Mouse (Mus musculus): ENCODE results near the gene Gbgt1. TPM values are rescaled to one million over a fixed set of nuclear protein-coding genes. Genes with fewer than 3 reads are reported as not detected.

Gene Gbgt1
- 1.0 and 1.2 TPM in 2 replicates for polyA plus RNA-seq (2016; fragmentation: Nextera tagmentation; extraction: Ambion mirVana)

GRCm38 (mm10) chr2:28496671-28497070 is at the start of gene Gbgt1:
Gene Gbgt1, plus strand, starts transcription at chr2:28496891.
- Histone ChIP-seq H3K4me1 (no peaks in the 10 kb centered on the region), H3K36me3 (no peaks in the 10 kb centered on the region), H3K27me3 (no peaks in the 10 kb centered on the region), H3K9me3 (no peaks in the 10 kb centered on the region), H3K4me3 (no peak within 1 kb of the TSS), H3K4me2 (replicated peaks) (no peak within 1 kb of the TSS), H3K9ac (replicated peaks) (no peak within 1 kb of the TSS), H3K27ac (replicated peaks) (no peak within 1 kb of the TSS)
- ATAC-seq (ENCODE audit: low FRiP score, low read depth): no peak
- 71% methylated on average over 5 of the region's 5 CpGs for WGBS

GRCm38 (mm10) chr2:28447315-28447670 is 49.4 kb upstream of the Gbgt1 start:
- peak overlapping the region; percentile 75 for H3K4me3 ChIP-seq
- peak overlapping the region; percentile 78 for H3K9ac ChIP-seq (replicated peaks)
- H3K27me3 ChIP-seq: peaks cover 10% of the 10 kb centered on the region
- no peaks in the 10 kb centered on the region for H3K9me3 ChIP-seq
- H3K27ac ChIP-seq (replicated peaks): peak overlapping the region; percentile 31; the same call in 1 of the 2 replicates
- H3K4me2 ChIP-seq (replicated peaks): peak overlapping the region; percentile 91
- H3K36me3 ChIP-seq: peaks cover 17% of the 10 kb centered on the region
- H3K4me1 ChIP-seq: peaks cover 20% of the 10 kb centered on the region
- ATAC-seq (ENCODE audit: low FRiP score, low read depth): peak; percentile 34; the same call in 1 of the 2 replicates
- WGBS: 11% methylated on average over 11 of the region's 11 CpGs

- Histone ChIP-seq H3K4me1 (peaks cover 11% of the 10 kb centered on the region), H3K9me3 (no peaks in the 10 kb centered on the region), H3K4me3 (no peak overlapping the region), H3K4me2 (replicated peaks) (no peak overlapping the region), H3K36me3 (peaks cover 24% of the 10 kb centered on the region), H3K27ac (replicated peaks) (no peak overlapping the region), H3K9ac (replicated peaks) (no peak overlapping the region), H3K27me3 (no peaks in the 10 kb centered on the region; the same call in 1 of the 2 replicates)
- WGBS: 89% methylated on average over 11 of the region's 11 CpGs
- ATAC-seq (ENCODE audit: low FRiP score, low read depth): no peak
Measured at GRCm38 (mm10) chr2:28451663-28452062, 45.0 kb upstream of the Gbgt1 start.

DNA sequence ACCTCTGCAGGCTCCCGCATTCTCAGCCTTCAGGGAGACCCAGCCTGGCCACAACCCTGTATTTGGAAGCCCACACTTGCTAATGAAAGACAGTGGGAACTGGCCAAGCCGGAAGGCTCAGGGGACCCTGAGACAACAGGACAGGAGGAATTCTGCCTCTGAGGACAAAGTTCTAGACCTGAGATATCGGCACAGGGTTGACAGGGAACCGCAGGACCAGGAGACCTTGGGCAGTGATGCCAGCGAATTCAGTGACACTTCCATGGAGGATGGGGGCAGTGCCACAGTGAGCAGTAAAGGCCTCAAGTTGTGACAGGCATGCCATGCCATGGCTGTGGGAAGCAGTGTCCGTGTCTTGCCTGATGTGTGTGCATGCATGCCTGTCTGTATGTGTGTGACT is 43.2 kb upstream of the Gbgt1 start:
- no peak for ATAC-seq (ENCODE audit: low FRiP score, low read depth)
- H3K4me3 ChIP-seq: no peak overlapping the region
- H3K9me3 ChIP-seq: no peaks in the 10 kb centered on the region
- peaks cover 24% of the 10 kb centered on the region for H3K36me3 ChIP-seq
- no peak overlapping the region for H3K4me2 ChIP-seq (replicated peaks)
- H3K27ac ChIP-seq (replicated peaks): no peak overlapping the region
- 90% methylated on average over 6 of the region's 6 CpGs for WGBS
- no peaks in the 10 kb centered on the region for H3K4me1 ChIP-seq
- H3K9ac ChIP-seq (replicated peaks): no peak overlapping the region
- no peaks in the 10 kb centered on the region for H3K27me3 ChIP-seq

DNA sequence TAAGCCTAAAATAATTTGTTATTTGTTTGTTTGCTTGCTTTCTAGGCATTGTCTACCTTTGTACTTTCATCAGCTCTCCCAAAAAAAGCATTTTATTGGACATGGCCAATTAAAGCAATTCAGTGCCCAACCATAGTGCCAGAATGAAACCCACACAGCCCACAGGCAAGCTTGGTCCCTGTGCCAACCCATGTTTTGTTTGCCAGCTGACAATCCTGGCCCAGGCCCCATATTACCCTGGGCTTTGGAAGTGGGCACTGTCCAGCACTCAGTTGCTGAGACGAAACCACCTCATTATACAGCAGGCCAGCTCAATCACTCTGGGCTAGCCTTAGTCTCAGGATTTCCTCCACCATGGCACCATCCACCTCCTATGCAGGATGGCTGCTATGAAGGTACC is 40.1 kb upstream of the Gbgt1 start:
- Histone ChIP-seq H3K4me2 (replicated peaks) (no peak overlapping the region), H3K27me3 (no peaks in the 10 kb centered on the region), H3K4me1 (no peaks in the 10 kb centered on the region), H3K4me3 (no peak overlapping the region), H3K9ac (replicated peaks) (no peak overlapping the region), H3K9me3 (no peaks in the 10 kb centered on the region), H3K27ac (replicated peaks) (no peak overlapping the region), H3K36me3 (peaks cover 14% of the 10 kb centered on the region)
- ATAC-seq (ENCODE audit: low FRiP score, low read depth): no peak
- WGBS: 65% methylated on average over 1 of the region's 1 CpGs

DNA sequence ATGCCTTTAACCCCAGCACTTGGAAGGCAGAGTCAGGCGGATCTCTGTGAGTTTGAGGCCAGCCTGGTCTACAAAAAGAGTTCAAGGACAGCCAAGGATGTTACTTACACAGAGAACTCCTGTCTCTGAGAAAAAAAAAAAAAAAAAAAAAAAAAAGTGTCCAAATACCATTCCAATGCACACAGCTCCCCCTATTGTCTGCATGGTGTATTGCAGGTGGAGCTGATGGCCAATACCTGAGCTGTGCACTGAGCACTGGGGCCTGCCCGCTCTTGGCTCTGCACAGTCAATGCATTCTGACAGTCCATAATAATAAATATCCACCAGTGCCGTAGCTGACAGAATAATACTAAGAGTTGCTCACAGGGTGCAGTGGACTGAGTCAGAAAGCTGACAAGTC is 32.8 kb upstream of the Gbgt1 start:
- Histone ChIP-seq H3K27me3 (peaks cover 16% of the 10 kb centered on the region), H3K4me3 (no peak overlapping the region), H3K4me1 (peaks cover 22% of the 10 kb centered on the region), H3K4me2 (replicated peaks) (no peak overlapping the region), H3K36me3 (0 out of 2 replicates have a peak, but pooled peaks cover 2% of the 10 kb centered on the region), H3K9me3 (no peaks in the 10 kb centered on the region), H3K27ac (replicated peaks) (no peak overlapping the region), H3K9ac (replicated peaks) (no peak overlapping the region)
- no peak for ATAC-seq (ENCODE audit: low FRiP score, low read depth)
- 47% methylated on average over 3 of the region's 3 CpGs for WGBS

DNA sequence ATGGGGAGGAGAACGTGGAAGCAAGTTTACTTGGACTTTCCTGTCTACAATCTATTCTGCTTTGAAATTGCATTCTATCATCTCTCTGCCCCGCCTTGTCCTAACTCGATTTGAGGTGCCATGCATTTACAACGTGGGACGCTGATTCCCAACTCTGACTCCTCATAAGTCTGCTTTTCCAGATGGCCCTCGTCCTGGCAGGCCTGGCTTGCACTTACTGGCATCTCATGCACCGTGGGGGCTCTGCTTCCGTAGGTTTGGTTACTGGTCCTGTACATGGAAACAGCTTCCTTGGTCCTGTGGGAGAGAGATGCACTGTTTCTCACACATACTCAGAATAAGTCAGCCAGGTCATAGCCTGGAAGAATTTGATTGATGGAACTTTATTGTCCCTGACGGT is 31.8 kb upstream of the Gbgt1 start:
- no peak for ATAC-seq (ENCODE audit: low FRiP score, low read depth)
- no peak overlapping the region for H3K27ac ChIP-seq (replicated peaks)
- no peak overlapping the region for H3K4me3 ChIP-seq
- no peak overlapping the region for H3K9ac ChIP-seq (replicated peaks)
- 79% methylated on average over 9 of the region's 9 CpGs for WGBS
- H3K4me1 ChIP-seq: peaks cover 22% of the 10 kb centered on the region
- H3K4me2 ChIP-seq (replicated peaks): no peak overlapping the region
- H3K9me3 ChIP-seq: no peaks in the 10 kb centered on the region
- peaks cover 12% of the 10 kb centered on the region for H3K36me3 ChIP-seq
- H3K27me3 ChIP-seq: peaks cover 16% of the 10 kb centered on the region

DNA sequence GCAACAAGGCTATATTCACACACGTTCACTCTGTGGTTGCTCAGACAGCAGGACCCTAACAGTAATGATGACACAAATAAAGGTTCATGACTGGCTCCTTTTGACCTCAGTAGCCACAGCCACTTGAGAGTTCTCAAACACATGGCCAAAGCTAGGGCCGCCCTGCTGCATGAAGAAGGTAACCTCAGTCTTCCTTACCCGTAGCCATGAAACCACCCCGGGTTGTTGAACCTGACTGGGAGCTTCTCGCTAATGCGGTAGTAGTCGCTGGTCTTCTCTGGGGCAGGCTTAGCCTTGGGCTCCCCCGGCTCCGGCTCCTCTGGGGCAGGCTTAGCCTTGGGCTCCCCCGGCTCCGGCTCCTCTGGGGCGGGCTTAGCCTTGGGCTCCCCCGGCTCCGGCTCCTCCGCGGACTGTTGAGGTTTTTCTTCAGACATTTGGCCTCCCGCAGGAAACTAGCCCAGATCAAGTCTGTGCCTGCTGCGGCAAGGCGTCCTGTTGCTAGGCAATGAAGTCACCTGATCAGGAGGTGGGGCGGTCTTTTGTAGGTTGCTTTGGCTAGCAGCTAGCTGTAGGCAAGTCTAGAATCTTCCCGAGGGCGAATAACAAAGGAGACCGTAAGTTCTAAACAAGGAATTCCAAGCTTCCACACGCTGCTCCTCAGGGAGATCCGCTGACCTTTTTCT is 30.7 kb upstream of the Gbgt1 start, which contains the start of gene 1700007K13Rik:
Gene 1700007K13Rik, minus strand, starts transcription at position 497 of the 683 bp plus-strand sequence.
- peak within 1 kb of the TSS; percentile 27 for H3K4me3 ChIP-seq
- peak within 1 kb of the TSS; percentile 56 for H3K4me2 ChIP-seq (replicated peaks)
- 4% methylated on average over 25 of the region's 25 CpGs for WGBS
- H3K9me3 ChIP-seq: no peaks in the 10 kb centered on the region
- ATAC-seq (ENCODE audit: low FRiP score, low read depth): peak; percentile 48; the same call in 1 of the 2 replicates
- peaks cover 23% of the 10 kb centered on the region for H3K36me3 ChIP-seq
- no peak within 1 kb of the TSS for H3K27ac ChIP-seq (replicated peaks)
- peak within 1 kb of the TSS; percentile 41; the same call in 1 of the 2 replicates for H3K9ac ChIP-seq (replicated peaks)
- peaks cover 22% of the 10 kb centered on the region for H3K4me1 ChIP-seq
- H3K27me3 ChIP-seq: peaks cover 16% of the 10 kb centered on the region

- H3K36me3 ChIP-seq: peaks cover 43% of the 10 kb centered on the region
- H3K4me2 ChIP-seq (replicated peaks): peak within 1 kb of the TSS; percentile 83
- ATAC-seq (ENCODE audit: low FRiP score, low read depth): peak; percentile 88
- H3K27me3 ChIP-seq: peaks cover 16% of the 10 kb centered on the region
- peaks cover 22% of the 10 kb centered on the region for H3K4me1 ChIP-seq
- WGBS: under 1% methylated on average over 51 of the region's 52 CpGs
- H3K27ac ChIP-seq (replicated peaks): no peak within 1 kb of the TSS
- peak within 1 kb of the TSS; percentile 90 for H3K9ac ChIP-seq (replicated peaks)
- no peaks in the 10 kb centered on the region; the same call in 1 of the 2 replicates for H3K9me3 ChIP-seq
- H3K4me3 ChIP-seq: peak within 1 kb of the TSS; percentile 75
Measured at GRCm38 (mm10) chr2:28467860-28468485, 28.7 kb upstream of the Gbgt1 start, which contains the start of gene Mrps2. Gene Mrps2, plus strand, starts transcription at chr2:28468066.

GRCm38 (mm10) chr2:28468486-28469225 is 28.0 kb upstream of the Gbgt1 start:
- no peak overlapping the region for H3K27ac ChIP-seq (replicated peaks)
- peak overlapping the region; percentile 75 for H3K4me3 ChIP-seq
- WGBS: 54% methylated on average over 18 of the region's 18 CpGs
- H3K36me3 ChIP-seq: peaks cover 46% of the 10 kb centered on the region
- peak overlapping the region; percentile 83 for H3K4me2 ChIP-seq (replicated peaks)
- no peak for ATAC-seq (ENCODE audit: low FRiP score, low read depth)
- peaks cover 16% of the 10 kb centered on the region for H3K27me3 ChIP-seq
- H3K4me1 ChIP-seq: peaks cover 22% of the 10 kb centered on the region
- no peaks in the 10 kb centered on the region; the same call in 1 of the 2 replicates for H3K9me3 ChIP-seq
- H3K9ac ChIP-seq (replicated peaks): peak overlapping the region; percentile 90

DNA sequence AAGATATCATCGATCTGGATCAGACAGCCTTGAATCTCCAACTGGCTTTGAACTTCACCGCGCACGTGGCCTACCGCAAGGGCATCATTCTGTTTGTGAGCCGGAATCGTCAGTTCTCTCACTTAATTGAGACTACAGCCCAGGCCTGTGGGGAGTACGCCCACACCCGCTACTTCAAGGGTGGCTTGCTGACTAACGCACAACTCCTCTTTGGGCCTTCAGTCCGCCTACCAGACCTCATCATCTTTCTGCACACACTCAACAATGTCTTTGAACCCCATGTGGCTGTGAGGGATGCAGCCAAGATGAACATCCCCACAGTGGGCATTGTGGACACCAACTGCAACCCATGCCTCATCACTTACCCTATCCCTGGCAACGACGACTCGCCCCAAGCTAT is 27.2 kb upstream of the Gbgt1 start:
- no peak overlapping the region for H3K27ac ChIP-seq (replicated peaks)
- no peak overlapping the region for H3K4me3 ChIP-seq
- peaks cover 46% of the 10 kb centered on the region for H3K36me3 ChIP-seq

More for the DNA sequence above, 27.2 kb upstream of the Gbgt1 start:
- peaks cover 22% of the 10 kb centered on the region for H3K4me1 ChIP-seq
- no peak for ATAC-seq (ENCODE audit: low FRiP score, low read depth)
- H3K9me3 ChIP-seq: no peaks in the 10 kb centered on the region; the same call in 1 of the 2 replicates
- H3K4me2 ChIP-seq (replicated peaks): no peak overlapping the region
- WGBS: 97% methylated on average over 14 of the region's 14 CpGs
- no peak overlapping the region for H3K9ac ChIP-seq (replicated peaks)
- H3K27me3 ChIP-seq: peaks cover 16% of the 10 kb centered on the region
